ENCODE assay signal across 8 mouse cellular contexts in genomic region chr3:41565955-41566354, GRCm38 (mm10). TPM values are rescaled to one million over a fixed set of nuclear protein-coding genes. Genes with fewer than 3 reads are reported as not detected.
DNase-seq lines count a peak whose midpoint lies in the region; ATAC-seq lines count a peak whose summit lies in the region.

No protein-coding gene starts in this region.

- H3K9me3 ChIP-seq in embryonic facial prominence, embryonic 11.5 days (replicated peaks; ENCODE audit: control insufficient read depth, low read length): no peaks in the 10 kb centered on the region
- H3K9me3 ChIP-seq in limb, embryonic 10.5 days (replicated peaks): no peaks in the 10 kb centered on the region
- no peaks in the 10 kb centered on the region for H3K9me3 ChIP-seq in midbrain, embryonic 11.5 days (ENCODE audit: control insufficient read depth, low read length)

- no peaks in the 10 kb centered on the region for H3K27me3 ChIP-seq in embryonic facial prominence, embryonic 11.5 days (ENCODE audit: control insufficient read depth, insufficient read depth, low read length)
- H3K27me3 ChIP-seq in limb, embryonic 10.5 days (ENCODE audit: low read depth, poor library complexity, severe bottlenecking): no peaks in the 10 kb centered on the region
- H3K27me3 ChIP-seq in midbrain, embryonic 11.5 days (ENCODE audit: control insufficient read depth, insufficient read depth, low read length): no peaks in the 10 kb centered on the region

- peaks cover 2% of the 10 kb centered on the region; the same call in 1 of the 2 replicates for H3K4me1 ChIP-seq in embryonic facial prominence, embryonic 11.5 days (ENCODE audit: control insufficient read depth, insufficient read depth, low read length)
- H3K4me1 ChIP-seq in limb, embryonic 10.5 days: peaks cover 17% of the 10 kb centered on the region
- peaks cover 14% of the 10 kb centered on the region; the same call in 1 of the 2 replicates for H3K4me1 ChIP-seq in midbrain, embryonic 11.5 days (ENCODE audit: control insufficient read depth, insufficient read depth, low read length)

- no peaks in the 10 kb centered on the region for H3K36me3 ChIP-seq in embryonic facial prominence, embryonic 11.5 days (replicated peaks; ENCODE audit: control insufficient read depth, insufficient read depth, low read depth, low read length)
- H3K36me3 ChIP-seq in limb, embryonic 10.5 days: no peaks in the 10 kb centered on the region
- H3K36me3 ChIP-seq in midbrain, embryonic 11.5 days (ENCODE audit: control insufficient read depth, insufficient read depth, low read length): no peaks in the 10 kb centered on the region

- DNase-seq in adrenal gland, postnatal 14 days: peak; percentile 93
- peak; percentile 86 for DNase-seq in embryonic facial prominence, embryonic 11.5 days (ENCODE audit: low spot score)
- DNase-seq in heart, adult 11 months: peak; percentile 99
- peak; percentile 83 for DNase-seq in kidney, adult 11 months
- DNase-seq in limb, embryonic 10.5 days (ENCODE audit: low spot score): peak; percentile 86
- peak; percentile 98 for DNase-seq in midbrain, embryonic 11.5 days (ENCODE audit: low spot score, missing footprints)
- DNase-seq in skeletal muscle tissue, adult 2 months (ENCODE audit: low read depth, low spot score): peak; percentile 62
- DNase-seq in yolk sac, embryonic 10.5 days (ENCODE audit: low spot score): peak; percentile 73

- peak overlapping the region; percentile 77 for H3K4me3 ChIP-seq in embryonic facial prominence, embryonic 11.5 days (ENCODE audit: low read depth, low read length)
- H3K4me3 ChIP-seq in limb, embryonic 10.5 days: peak overlapping the region; percentile 70
- peak overlapping the region; percentile 73 for H3K4me3 ChIP-seq in midbrain, embryonic 11.5 days (ENCODE audit: low read depth, low read length)

- H3K27ac ChIP-seq in embryonic facial prominence, embryonic 11.5 days (replicated peaks; ENCODE audit: low read depth, low read length): peak overlapping the region; percentile 91
- peak overlapping the region; percentile 97 for H3K27ac ChIP-seq in limb, embryonic 10.5 days
- peak overlapping the region; percentile 98 for H3K27ac ChIP-seq in midbrain, embryonic 11.5 days (ENCODE audit: low read depth, low read length)

- H3K9ac ChIP-seq in embryonic facial prominence, embryonic 11.5 days (replicated peaks; ENCODE audit: low read length): peak overlapping the region; percentile 83
- H3K9ac ChIP-seq in midbrain, embryonic 11.5 days (ENCODE audit: low read length): peak overlapping the region; percentile 95

- ATAC-seq in embryonic facial prominence, embryonic 11.5 days (replicated peaks; ENCODE audit: insufficient number of reproducible peaks, low FRiP score, low TSS enrichment, low read depth): peak; percentile 71
- ATAC-seq in midbrain, embryonic 11.5 days (ENCODE audit: low FRiP score): peak; percentile 68

- WGBS in embryonic facial prominence, embryonic 11.5 days: under 1% methylated on average over 26 of the region's 26 CpGs
- 1% methylated on average over 26 of the region's 26 CpGs for WGBS in limb, embryonic 10.5 days
- under 1% methylated on average over 26 of the region's 26 CpGs for WGBS in midbrain, embryonic 11.5 days

- peak overlapping the region; percentile 97 for H3K4me2 ChIP-seq in embryonic facial prominence, embryonic 11.5 days (ENCODE audit: low read depth, low read length)
- peak overlapping the region; percentile 84 for H3K4me2 ChIP-seq in midbrain, embryonic 11.5 days

RNA-seq across cellular contexts. Expression of gene Jade1, which starts 10.4 kb away (rescaled TPM):
- total RNA-seq in adrenal gland, postnatal 14 days (2021): 42.8 and 43.5 TPM in 2 replicates
- 12.7 and 13.1 TPM in 2 replicates for polyA plus RNA-seq in embryonic facial prominence, embryonic 11.5 days (2014; fragmentation: Nextera tagmentation; extraction: Ambion mirVana)
- 16.4 and 17.6 TPM in 2 replicates for polyA plus RNA-seq in limb, embryonic 10.5 days (2016; fragmentation: Nextera tagmentation; extraction: Ambion mirVana)
- 17.1 and 20.2 TPM in 2 replicates for polyA plus RNA-seq in midbrain, embryonic 11.5 days (2014; fragmentation: Nextera tagmentation; extraction: Ambion mirVana)

Comparison
In these comparisons a context has a peak if more than half of its experiments do, and no peak if none do; other contexts are left out.
1. Peak in every context shown above with its lines: DNase-seq, ATAC-seq, H3K4me3 ChIP-seq and H3K27ac ChIP-seq.